Mouse (Mus musculus): ENCODE results near the gene Cox15.

Gene Cox15

DNA sequence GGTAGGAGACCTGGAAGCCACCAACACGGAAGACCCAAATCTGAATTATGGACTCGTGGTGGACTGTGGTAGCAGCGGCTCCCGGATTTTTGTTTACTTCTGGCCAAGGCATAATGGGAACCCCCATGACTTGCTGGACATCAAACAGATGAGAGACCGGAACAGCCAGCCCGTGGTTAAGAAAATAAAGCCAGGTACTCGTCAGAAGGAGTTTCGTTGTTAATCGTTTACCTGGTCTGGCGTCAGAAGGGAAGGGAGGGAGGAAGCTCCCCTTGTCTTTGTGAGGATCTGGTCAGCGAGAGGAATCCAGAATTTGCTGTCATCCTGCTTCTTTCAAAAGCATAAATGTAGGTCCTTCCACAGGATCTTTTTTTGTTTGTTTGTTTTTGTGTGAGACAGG, 48.6 kb downstream of the Cox15 start:
- DNase-seq, result no peak

DNA sequence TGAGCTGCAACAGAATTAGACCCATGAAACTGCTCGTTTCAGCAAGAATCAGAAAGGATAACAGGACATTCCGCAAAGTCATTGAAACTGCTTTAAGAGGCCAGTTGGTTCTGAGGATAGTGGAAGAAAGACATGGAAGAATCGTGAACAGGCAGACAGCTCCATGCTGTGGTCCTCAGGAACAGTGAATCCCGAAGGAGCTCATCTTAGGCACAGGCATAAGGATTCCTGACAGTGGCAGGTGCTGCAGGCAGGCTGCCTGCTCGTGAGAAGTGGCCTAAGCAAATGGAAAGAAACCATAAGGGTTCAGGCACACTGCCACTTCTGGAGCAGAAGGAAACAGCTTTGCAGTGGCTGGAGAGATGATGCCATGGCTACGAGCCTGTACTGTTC, 53.0 kb downstream of the Cox15 start:
- no peak for DNase-seq

DNA sequence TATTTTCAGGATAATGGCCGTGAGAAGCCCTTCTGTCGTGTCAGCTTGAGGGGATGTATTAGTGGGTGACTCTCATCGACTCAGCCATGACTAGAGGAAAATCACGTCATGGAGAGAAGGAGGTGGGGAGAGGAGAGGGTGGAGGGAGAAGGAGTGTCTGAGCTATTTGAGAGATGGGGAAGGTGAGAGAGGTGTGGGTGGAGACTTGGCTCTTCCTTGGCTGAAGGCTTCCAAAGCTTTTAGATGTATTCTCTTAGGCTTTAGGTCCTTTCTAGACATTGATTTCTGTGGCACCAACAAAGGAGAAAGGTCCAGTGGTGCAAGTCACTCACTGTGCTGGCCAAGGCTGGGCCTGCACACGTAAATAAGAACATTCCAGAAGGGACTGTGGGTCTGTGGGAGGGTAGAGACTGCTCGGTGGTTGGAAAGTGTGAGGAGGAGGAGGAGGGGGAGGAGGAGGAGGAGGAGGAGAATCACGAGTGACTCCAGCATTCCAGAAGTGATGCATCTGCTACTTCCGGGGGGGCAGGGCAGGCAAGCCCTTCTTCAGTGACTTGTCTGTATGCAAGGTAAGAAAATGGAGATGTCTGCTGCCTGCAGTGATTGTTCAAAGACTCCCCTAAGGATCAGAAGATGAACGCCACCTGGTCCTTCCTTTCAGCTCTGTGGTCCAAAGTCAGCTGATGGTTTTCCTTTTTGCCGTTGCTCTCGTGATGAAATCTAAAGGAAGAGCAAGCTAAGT, 53.6 kb downstream of the Cox15 start:
- DNase-seq, result no peak

DNA sequence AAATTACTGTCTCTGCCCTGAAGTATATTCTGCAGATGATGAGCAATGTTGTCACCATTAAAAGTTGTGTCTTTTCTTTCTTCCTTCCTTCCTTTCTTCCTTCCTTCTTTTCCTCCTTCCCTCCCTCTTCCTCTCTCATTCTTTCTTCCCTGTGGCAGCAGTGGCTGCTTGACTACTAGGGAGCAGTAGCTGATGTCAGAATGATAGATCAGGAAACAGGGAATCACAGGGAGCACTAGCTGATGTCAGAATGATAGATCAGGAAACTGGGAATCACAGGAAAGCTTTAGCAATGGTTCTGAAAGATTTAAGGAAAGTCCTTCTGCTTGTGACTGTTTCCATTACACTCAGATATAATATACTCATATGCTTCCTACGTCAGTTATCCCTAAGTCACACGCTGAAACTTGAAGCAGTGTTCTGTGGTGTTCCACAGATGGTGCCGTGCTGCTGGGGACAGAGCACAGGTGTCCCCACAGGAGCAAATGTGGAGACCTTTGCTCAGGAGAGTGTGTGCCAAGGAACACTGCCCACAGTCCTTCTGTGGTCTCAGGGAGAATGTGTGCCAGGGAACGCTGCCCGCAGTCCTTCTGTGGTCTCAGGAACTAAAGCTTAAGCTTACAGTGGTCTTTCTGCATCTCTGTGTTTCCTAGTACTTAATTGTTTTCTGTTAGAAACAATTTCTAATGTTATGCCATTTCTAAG, 55.0 kb downstream of the Cox15 start:
- no peak for DNase-seq

DNA sequence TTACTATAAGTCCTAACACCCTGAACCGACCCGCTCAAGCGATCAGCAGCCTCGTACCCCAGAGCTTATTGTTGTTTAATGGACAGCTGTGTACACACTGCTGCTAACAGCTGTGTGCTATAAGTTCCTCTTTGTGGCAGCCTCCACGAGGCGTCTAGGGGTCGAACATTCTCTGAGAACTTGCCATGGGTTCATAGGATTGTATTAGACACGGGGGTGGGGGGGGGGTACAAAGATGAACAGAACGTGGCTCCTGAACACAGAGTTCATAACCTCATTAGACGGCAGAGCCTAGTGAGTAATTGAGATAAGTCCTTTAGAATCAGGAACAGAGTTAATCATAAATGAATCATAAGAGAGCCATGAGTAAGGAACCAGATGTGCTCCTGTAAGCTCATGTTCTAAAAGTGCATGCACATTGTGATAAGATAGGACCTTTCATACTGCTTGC, 57.3 kb downstream of the Cox15 start:
- no peak for DNase-seq

DNA sequence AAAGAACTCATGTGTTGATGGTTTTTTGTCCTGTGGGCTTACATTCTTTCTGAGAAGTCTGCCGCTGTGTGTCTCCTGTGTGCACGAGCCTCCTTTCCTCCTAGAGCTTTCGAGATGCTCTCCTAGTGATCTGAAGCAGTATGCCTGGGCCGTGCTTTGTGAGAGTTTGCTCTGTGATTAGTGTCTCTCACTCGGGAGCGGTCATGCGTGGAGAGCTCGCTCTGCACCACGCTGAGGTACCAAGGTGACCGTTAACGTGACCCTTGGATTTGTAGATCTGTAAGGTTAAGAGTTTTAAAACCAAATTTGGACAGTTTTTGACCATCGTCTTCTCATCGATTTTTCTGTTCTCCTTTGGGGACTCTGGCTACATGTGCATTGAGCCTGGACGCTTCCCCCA, 60.0 kb downstream of the Cox15 start:
- no peak for DNase-seq

DNA sequence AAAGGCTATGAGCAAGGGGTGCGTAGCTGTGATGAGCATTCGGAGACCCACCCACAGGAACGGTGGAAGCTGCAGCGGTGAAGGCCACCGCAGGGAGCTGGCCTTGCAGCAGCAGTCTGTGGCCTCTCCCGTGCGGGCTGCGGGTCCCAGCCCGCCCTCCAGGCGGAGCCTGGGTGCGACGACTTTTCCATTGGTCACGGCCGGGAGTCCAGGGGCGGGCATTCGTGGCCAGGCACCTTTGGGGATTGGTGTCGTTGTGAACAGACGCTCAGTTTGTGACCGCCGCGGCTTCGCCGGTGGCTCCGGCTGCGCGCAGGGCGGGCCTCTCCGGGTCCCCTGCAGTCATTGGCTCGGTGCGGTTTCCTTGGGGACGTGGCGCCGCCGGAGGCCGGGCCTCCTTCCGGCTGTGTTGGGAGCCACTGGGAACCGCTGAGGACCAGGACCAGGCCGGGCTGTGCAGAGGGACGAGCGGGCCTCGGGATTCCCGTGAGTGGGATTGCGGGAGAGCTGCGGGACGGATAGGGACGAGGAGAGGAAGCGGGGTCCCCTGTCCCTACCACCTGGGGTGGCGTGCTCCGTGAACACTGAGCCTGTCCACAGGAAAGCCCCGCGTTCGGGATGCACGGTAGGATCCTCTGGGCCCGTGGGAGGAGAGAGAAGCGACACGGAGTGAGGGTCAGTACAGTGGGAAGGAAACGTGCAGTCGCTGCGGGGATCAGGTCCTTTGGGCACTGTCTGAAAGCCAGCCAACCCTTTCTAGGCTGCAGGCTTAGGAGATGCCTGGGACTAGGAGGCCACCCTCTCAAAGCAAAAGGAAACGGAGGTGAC, 63.2 kb downstream of the Cox15 start, which contains the start of gene Entpd7:
TSS of gene Entpd7 (plus strand) at position 254 of the 828 bp plus-strand sequence.
- peak; percentile 96 for DNase-seq

Measured in liver (tissue).